Mouse (Mus musculus) small intestine, adult 2 months (tissue): ENCODE results near the gene 2210010C04Rik.

Experiments used
- CTCF ChIP-seq: fragments of 200-500 bp; IDR thresholded peaks from 2 replicates; pipeline ENCODE4 v1.5.1; 2012; ENCODE audit warnings: low read depth, mild to moderate bottlenecking, control low read depth, inconsistent platforms, low read length, moderate library complexity, mixed read lengths; ENCODE audit not compliant: insufficient replicate concordance, insufficient read length; ENCODE audit errors: extremely low read depth
- POLR2A ChIP-seq: fragments of 200-500 bp; IDR thresholded peaks from 2 replicates; pipeline ENCODE4 v1.6.1; 2012; ENCODE audit warnings: low read depth, mild to moderate bottlenecking, control low read depth, inconsistent platforms, low read length, moderate library complexity

- no peak for TF ChIP-seq CTCF
- TF ChIP-seq POLR2A: no peak
These were observed 28.0 kb upstream of the 2210010C04Rik start for GRCm38 (mm10) chr6:41063332-41063731.
